Mouse (Mus musculus): ENCODE measurements around the gene Vsig10. TPM values are rescaled to one million over a fixed set of nuclear protein-coding genes. Genes with fewer than 3 reads are reported as not detected.
A peak's percentile ranks its signal among the peaks of the same experiment; 100 is the strongest.
"Not testable (repeated sequence)": the region's sequence is repeated elsewhere in the genome, so short reads cannot be mapped to it uniquely, and the experiment has no call there.

The Vsig10 gene
- polyA plus RNA-seq, 1 experiment from 2014 or later: 2.2 TPM

GRCm38 (mm10) chr5:117293776-117294175 lies 25.1 kb upstream of the Vsig10 start:
- H3K27ac ChIP-seq (ENCODE audit: low read depth, low read length); H3K36me3 ChIP-seq (ENCODE audit: control insufficient read depth, insufficient read depth, low read length); H3K9me3 ChIP-seq (ENCODE audit: control insufficient read depth, low read length); H3K4me2 ChIP-seq (ENCODE audit: low read length); H3K4me1 ChIP-seq (ENCODE audit: control insufficient read depth, insufficient read depth, low read depth, low read length); H3K9ac ChIP-seq (ENCODE audit: low read depth, low read length); H3K27me3 ChIP-seq (replicated peaks; ENCODE audit: control insufficient read depth, insufficient read depth, low read length); H3K4me3 ChIP-seq (ENCODE audit: low read length); ATAC-seq: not testable (repeated sequence)
- 91% methylated on average over 3 of the region's 3 CpGs for whole genome bisulfite sequencing

- H3K9ac ChIP-seq (ENCODE audit: low read depth, low read length): no peak overlapping the region
- no peaks in the 10 kb centered on the region for H3K4me1 ChIP-seq (ENCODE audit: control insufficient read depth, insufficient read depth, low read depth, low read length)
- 92% methylated on average over 8 of the region's 8 CpGs for WGBS
- no peaks in the 10 kb centered on the region for H3K9me3 ChIP-seq (ENCODE audit: control insufficient read depth, low read length)
- H3K27me3 ChIP-seq (replicated peaks; ENCODE audit: control insufficient read depth, insufficient read depth, low read length): no peaks in the 10 kb centered on the region
- no peak overlapping the region for H3K4me2 ChIP-seq (ENCODE audit: low read length)
- H3K27ac ChIP-seq (ENCODE audit: low read depth, low read length): no peak overlapping the region
- ATAC-seq: no peak
- no peaks in the 10 kb centered on the region for H3K36me3 ChIP-seq (ENCODE audit: control insufficient read depth, insufficient read depth, low read length)
- H3K4me3 ChIP-seq (ENCODE audit: low read length): no peak overlapping the region
Observed at GRCm38 (mm10) chr5:117295011-117295410, 23.9 kb upstream of the Vsig10 start.

GRCm38 (mm10) chr5:117302899-117303298 lies 16.0 kb upstream of the Vsig10 start:
- WGBS: 72% methylated on average over 3 of the region's 3 CpGs
- H3K4me1 ChIP-seq (ENCODE audit: control insufficient read depth, insufficient read depth, low read depth, low read length): no peaks in the 10 kb centered on the region

GRCm38 (mm10) chr5:117303691-117304579 lies 14.9 kb upstream of the Vsig10 start:
- WGBS: 42% methylated on average over 18 of the region's 18 CpGs
- Histone ChIP-seq H3K27ac (ENCODE audit: low read depth, low read length) (no peak overlapping the region), H3K9me3 (ENCODE audit: control insufficient read depth, low read length) (no peaks in the 10 kb centered on the region), H3K4me1 (ENCODE audit: control insufficient read depth, insufficient read depth, low read depth, low read length) (no peaks in the 10 kb centered on the region), H3K9ac (ENCODE audit: low read depth, low read length) (no peak overlapping the region), H3K27me3 (replicated peaks; ENCODE audit: control insufficient read depth, insufficient read depth, low read length) (no peaks in the 10 kb centered on the region), H3K4me3 (ENCODE audit: low read length) (no peak overlapping the region), H3K36me3 (ENCODE audit: control insufficient read depth, insufficient read depth, low read length) (no peaks in the 10 kb centered on the region), H3K4me2 (ENCODE audit: low read length) (no peak overlapping the region)
- ATAC-seq: no peak

More at GRCm38 (mm10) chr5:117302899-117303298, 16.0 kb upstream of the Vsig10 start:
- H3K36me3 ChIP-seq (ENCODE audit: control insufficient read depth, insufficient read depth, low read length): no peaks in the 10 kb centered on the region
- H3K27me3 ChIP-seq (replicated peaks; ENCODE audit: control insufficient read depth, insufficient read depth, low read length): no peaks in the 10 kb centered on the region
- H3K4me3 ChIP-seq (ENCODE audit: low read length): no peak overlapping the region
- H3K4me2 ChIP-seq (ENCODE audit: low read length): no peak overlapping the region
- no peaks in the 10 kb centered on the region for H3K9me3 ChIP-seq (ENCODE audit: control insufficient read depth, low read length)
- ATAC-seq: no peak
- no peak overlapping the region for H3K27ac ChIP-seq (ENCODE audit: low read depth, low read length)
- H3K9ac ChIP-seq (ENCODE audit: low read depth, low read length): no peak overlapping the region

GRCm38 (mm10) chr5:117304947-117305346 lies 13.9 kb upstream of the Vsig10 start:
- H3K36me3 ChIP-seq (ENCODE audit: control insufficient read depth, insufficient read depth, low read length): no peaks in the 10 kb centered on the region
- no peak overlapping the region for H3K27ac ChIP-seq (ENCODE audit: low read depth, low read length)
- H3K4me3 ChIP-seq (ENCODE audit: low read length): no peak overlapping the region
- H3K27me3 ChIP-seq (replicated peaks; ENCODE audit: control insufficient read depth, insufficient read depth, low read length): no peaks in the 10 kb centered on the region
- no peak for ATAC-seq
- no peak overlapping the region for H3K9ac ChIP-seq (ENCODE audit: low read depth, low read length)
- H3K9me3 ChIP-seq (ENCODE audit: control insufficient read depth, low read length): no peaks in the 10 kb centered on the region
- H3K4me1 ChIP-seq (ENCODE audit: control insufficient read depth, insufficient read depth, low read depth, low read length): no peaks in the 10 kb centered on the region
- H3K4me2 ChIP-seq (ENCODE audit: low read length): no peak overlapping the region
- WGBS: 82% methylated on average over 7 of the region's 7 CpGs

- no peak for ATAC-seq
- H3K9ac ChIP-seq (ENCODE audit: low read depth, low read length): no peak overlapping the region
- 91% methylated on average over 5 of the region's 5 CpGs for WGBS
- H3K4me3 ChIP-seq (ENCODE audit: low read length): no peak overlapping the region
- H3K4me2 ChIP-seq (ENCODE audit: low read length): no peak overlapping the region
- no peaks in the 10 kb centered on the region for H3K27me3 ChIP-seq (replicated peaks; ENCODE audit: control insufficient read depth, insufficient read depth, low read length)
- H3K4me1 ChIP-seq (ENCODE audit: control insufficient read depth, insufficient read depth, low read depth, low read length): no peaks in the 10 kb centered on the region
- H3K36me3 ChIP-seq (ENCODE audit: control insufficient read depth, insufficient read depth, low read length): no peaks in the 10 kb centered on the region
- H3K27ac ChIP-seq (ENCODE audit: low read depth, low read length): no peak overlapping the region
- H3K9me3 ChIP-seq (ENCODE audit: control insufficient read depth, low read length): no peaks in the 10 kb centered on the region
Observed at GRCm38 (mm10) chr5:117305754-117306153, 13.1 kb upstream of the Vsig10 start.

GRCm38 (mm10) chr5:117306826-117307225 lies 12.1 kb upstream of the Vsig10 start:
- 95% methylated on average over 2 of the region's 2 CpGs for WGBS
- H3K27ac ChIP-seq (ENCODE audit: low read depth, low read length): no peak overlapping the region
- H3K4me3 ChIP-seq (ENCODE audit: low read length): no peak overlapping the region
- ATAC-seq: no peak
- H3K4me2 ChIP-seq (ENCODE audit: low read length): no peak overlapping the region
- no peak overlapping the region for H3K9ac ChIP-seq (ENCODE audit: low read depth, low read length)
- H3K9me3 ChIP-seq (ENCODE audit: control insufficient read depth, low read length): no peaks in the 10 kb centered on the region
- H3K36me3 ChIP-seq (ENCODE audit: control insufficient read depth, insufficient read depth, low read length): no peaks in the 10 kb centered on the region
- no peaks in the 10 kb centered on the region for H3K27me3 ChIP-seq (replicated peaks; ENCODE audit: control insufficient read depth, insufficient read depth, low read length)
- no peaks in the 10 kb centered on the region for H3K4me1 ChIP-seq (ENCODE audit: control insufficient read depth, insufficient read depth, low read depth, low read length)

GRCm38 (mm10) chr5:117307699-117308098 lies 11.2 kb upstream of the Vsig10 start:
- H3K36me3 ChIP-seq (ENCODE audit: control insufficient read depth, insufficient read depth, low read length): no peaks in the 10 kb centered on the region
- no peaks in the 10 kb centered on the region for H3K27me3 ChIP-seq (replicated peaks; ENCODE audit: control insufficient read depth, insufficient read depth, low read length)
- H3K4me3 ChIP-seq (ENCODE audit: low read length): no peak overlapping the region
- H3K4me2 ChIP-seq (ENCODE audit: low read length): no peak overlapping the region
- no peak for ATAC-seq
- H3K27ac ChIP-seq (ENCODE audit: low read depth, low read length): no peak overlapping the region
- H3K9ac ChIP-seq (ENCODE audit: low read depth, low read length): no peak overlapping the region
- no peaks in the 10 kb centered on the region for H3K9me3 ChIP-seq (ENCODE audit: control insufficient read depth, low read length)
- no peaks in the 10 kb centered on the region for H3K4me1 ChIP-seq (ENCODE audit: control insufficient read depth, insufficient read depth, low read depth, low read length)
- WGBS: 43% methylated on average over 11 of the region's 11 CpGs

- H3K4me3 ChIP-seq (ENCODE audit: low read length): no peak overlapping the region
- 33% methylated on average over 14 of the region's 14 CpGs for WGBS
Observed at GRCm38 (mm10) chr5:117313420-117313819, 5.5 kb upstream of the Vsig10 start.

More at GRCm38 (mm10) chr5:117313420-117313819, 5.5 kb upstream of the Vsig10 start:
- no peaks in the 10 kb centered on the region; the same call in 1 of the 2 replicates for H3K4me1 ChIP-seq (ENCODE audit: control insufficient read depth, insufficient read depth, low read depth, low read length)
- peak overlapping the region; percentile 24 for H3K4me2 ChIP-seq (ENCODE audit: low read length)
- no peaks in the 10 kb centered on the region for H3K36me3 ChIP-seq (ENCODE audit: control insufficient read depth, insufficient read depth, low read length)
- H3K27me3 ChIP-seq (replicated peaks; ENCODE audit: control insufficient read depth, insufficient read depth, low read length): peaks cover 9% of the 10 kb centered on the region; the same call in 1 of the 2 replicates
- H3K27ac ChIP-seq (ENCODE audit: low read depth, low read length): no peak overlapping the region
- ATAC-seq: no peak
- H3K9me3 ChIP-seq (ENCODE audit: control insufficient read depth, low read length): no peaks in the 10 kb centered on the region
- H3K9ac ChIP-seq (ENCODE audit: low read depth, low read length): no peak overlapping the region
